Mouse (Mus musculus): ENCODE results near the gene Erbin. TPM values are rescaled to one million over a fixed set of nuclear protein-coding genes. Genes with fewer than 3 reads are reported as not detected.
A peak's percentile ranks its signal among the peaks of the same experiment; 100 is the strongest.

Gene Erbin
- polyA plus RNA-seq, 1 experiment, result 0.13 TPM

- peak overlapping the region; percentile 89 for H3K4me3 ChIP-seq (replicated peaks)
- H3K36me3 ChIP-seq (ENCODE audit: control insufficient read depth), result no peaks in the 10 kb centered on the region
- H3K27me3 ChIP-seq (ENCODE audit: control insufficient read depth), result peaks cover 37% of the 10 kb centered on the region
- H3K9me3 ChIP-seq (ENCODE audit: control insufficient read depth, low read length), result no peaks in the 10 kb centered on the region
- peaks cover 18% of the 10 kb centered on the region for H3K4me1 ChIP-seq (ENCODE audit: control insufficient read depth)
- TF ChIP-seq TAL1 (IDR thresholded peaks at IDR 0.05; ENCODE audit: low read length) (no peak), GATA1 (IDR thresholded peaks at IDR 0.05; ENCODE audit: low read length) (no peak)
Observed at GRCm38 (mm10) chr13:103919234-103919955, 919 bp downstream of the Erbin start.

GRCm38 (mm10) chr13:103918432-103918831 lies 1.9 kb downstream of the Erbin start:
- no peaks in the 10 kb centered on the region for H3K36me3 ChIP-seq (ENCODE audit: control insufficient read depth)
- H3K9me3 ChIP-seq (ENCODE audit: control insufficient read depth, low read length), result no peaks in the 10 kb centered on the region
- H3K27me3 ChIP-seq (ENCODE audit: control insufficient read depth), result peaks cover 31% of the 10 kb centered on the region
- no peak for TF ChIP-seq TAL1 (IDR thresholded peaks at IDR 0.05; ENCODE audit: low read length)
- TF ChIP-seq GATA1 (IDR thresholded peaks at IDR 0.05; ENCODE audit: low read length), result no peak
- H3K4me1 ChIP-seq (ENCODE audit: control insufficient read depth), result peaks cover 18% of the 10 kb centered on the region
- peak overlapping the region; percentile 89 for H3K4me3 ChIP-seq (replicated peaks)

GRCm38 (mm10) chr13:103914114-103914736 lies 6.1 kb downstream of the Erbin start:
- Histone ChIP-seq H3K4me3 (replicated peaks) (no peak overlapping the region), H3K4me1 (ENCODE audit: control insufficient read depth) (peaks cover 13% of the 10 kb centered on the region)

GRCm38 (mm10) chr13:103912351-103912750 lies 8.0 kb downstream of the Erbin start:
- Histone ChIP-seq H3K9me3 (ENCODE audit: control insufficient read depth, low read length) (no peaks in the 10 kb centered on the region), H3K27me3 (ENCODE audit: control insufficient read depth) (no peaks in the 10 kb centered on the region), H3K4me3 (replicated peaks) (no peak overlapping the region), H3K36me3 (ENCODE audit: control insufficient read depth) (no peaks in the 10 kb centered on the region), H3K4me1 (ENCODE audit: control insufficient read depth) (peaks cover 7% of the 10 kb centered on the region)
- TF ChIP-seq GATA1 (IDR thresholded peaks at IDR 0.05; ENCODE audit: low read length) (no peak), TAL1 (IDR thresholded peaks at IDR 0.05; ENCODE audit: low read length) (no peak)

More at GRCm38 (mm10) chr13:103914114-103914736, 6.1 kb downstream of the Erbin start:
- H3K27me3 ChIP-seq (ENCODE audit: control insufficient read depth), result no peaks in the 10 kb centered on the region
- H3K9me3 ChIP-seq (ENCODE audit: control insufficient read depth, low read length), result no peaks in the 10 kb centered on the region
- H3K36me3 ChIP-seq (ENCODE audit: control insufficient read depth), result no peaks in the 10 kb centered on the region
- TF ChIP-seq TAL1 (IDR thresholded peaks at IDR 0.05; ENCODE audit: low read length) (no peak), GATA1 (IDR thresholded peaks at IDR 0.05; ENCODE audit: low read length) (no peak)

GRCm38 (mm10) chr13:103910598-103910997 lies 9.7 kb downstream of the Erbin start:
- Histone ChIP-seq H3K27me3 (ENCODE audit: control insufficient read depth) (no peaks in the 10 kb centered on the region), H3K4me1 (ENCODE audit: control insufficient read depth) (0 out of 2 replicates have a peak, but pooled peaks cover 2% of the 10 kb centered on the region), H3K9me3 (ENCODE audit: control insufficient read depth, low read length) (no peaks in the 10 kb centered on the region), H3K4me3 (replicated peaks) (no peak overlapping the region), H3K36me3 (ENCODE audit: control insufficient read depth) (no peaks in the 10 kb centered on the region)
- TF ChIP-seq GATA1 (IDR thresholded peaks at IDR 0.05; ENCODE audit: low read length) (no peak), TAL1 (IDR thresholded peaks at IDR 0.05; ENCODE audit: low read length) (no peak)

GRCm38 (mm10) chr13:103909894-103910293 lies 10.4 kb downstream of the Erbin start:
- Histone ChIP-seq H3K36me3 (ENCODE audit: control insufficient read depth) (no peaks in the 10 kb centered on the region), H3K9me3 (ENCODE audit: control insufficient read depth, low read length) (no peaks in the 10 kb centered on the region), H3K27me3 (ENCODE audit: control insufficient read depth) (no peaks in the 10 kb centered on the region), H3K4me1 (ENCODE audit: control insufficient read depth) (0 out of 2 replicates have a peak, but pooled peaks cover 2% of the 10 kb centered on the region), H3K4me3 (replicated peaks) (no peak overlapping the region)
- TF ChIP-seq TAL1 (IDR thresholded peaks at IDR 0.05; ENCODE audit: low read length) (no peak), GATA1 (IDR thresholded peaks at IDR 0.05; ENCODE audit: low read length) (no peak)

GRCm38 (mm10) chr13:103900015-103900414 lies 20.3 kb downstream of the Erbin start:
- Histone ChIP-seq H3K36me3 (ENCODE audit: control insufficient read depth) (no peaks in the 10 kb centered on the region), H3K4me3 (replicated peaks) (no peak overlapping the region), H3K9me3 (ENCODE audit: control insufficient read depth, low read length) (no peaks in the 10 kb centered on the region), H3K4me1 (ENCODE audit: control insufficient read depth) (no peaks in the 10 kb centered on the region), H3K27me3 (ENCODE audit: control insufficient read depth) (no peaks in the 10 kb centered on the region)
- TF ChIP-seq GATA1 (IDR thresholded peaks at IDR 0.05; ENCODE audit: low read length) (no peak), TAL1 (IDR thresholded peaks at IDR 0.05; ENCODE audit: low read length) (no peak)

GRCm38 (mm10) chr13:103897606-103898005 lies 22.7 kb downstream of the Erbin start:
- no peaks in the 10 kb centered on the region for H3K4me1 ChIP-seq (ENCODE audit: control insufficient read depth)
- no peaks in the 10 kb centered on the region for H3K9me3 ChIP-seq (ENCODE audit: control insufficient read depth, low read length)
- TF ChIP-seq GATA1 (IDR thresholded peaks at IDR 0.05; ENCODE audit: low read length) (no peak), TAL1 (IDR thresholded peaks at IDR 0.05; ENCODE audit: low read length) (no peak)
- H3K4me3 ChIP-seq (replicated peaks), result no peak overlapping the region
- no peaks in the 10 kb centered on the region for H3K36me3 ChIP-seq (ENCODE audit: control insufficient read depth)
- no peaks in the 10 kb centered on the region for H3K27me3 ChIP-seq (ENCODE audit: control insufficient read depth)

GRCm38 (mm10) chr13:103893065-103893464 lies 27.2 kb downstream of the Erbin start:
- H3K36me3 ChIP-seq (ENCODE audit: control insufficient read depth), result no peaks in the 10 kb centered on the region
- H3K9me3 ChIP-seq (ENCODE audit: control insufficient read depth, low read length), result no peaks in the 10 kb centered on the region
- H3K27me3 ChIP-seq (ENCODE audit: control insufficient read depth), result no peaks in the 10 kb centered on the region
- no peaks in the 10 kb centered on the region for H3K4me1 ChIP-seq (ENCODE audit: control insufficient read depth)
- TF ChIP-seq TAL1 (IDR thresholded peaks at IDR 0.05; ENCODE audit: low read length) (no peak), GATA1 (IDR thresholded peaks at IDR 0.05; ENCODE audit: low read length) (no peak)
- H3K4me3 ChIP-seq (replicated peaks), result no peak overlapping the region
